Mouse (Mus musculus) intestine, embryonic 15.5 days (tissue): ENCODE results near the gene Usp15. TPM values are rescaled to one million over a fixed set of nuclear protein-coding genes. Genes with fewer than 3 reads are reported as not detected.

Source experiments
- ATAC-seq: fragments of 200-750 bp; cut with Nextera tagmentation; 2 replicates; pipeline ENCODE4 v1.8.0; 2017; ENCODE audit warnings: moderate TSS enrichment, moderate library complexity
- H3K27ac ChIP-seq: fragments of 300-500 bp; sonication (generic); 2 replicates; pipeline ENCODE4 v1.5.1; 2015; ENCODE audit warnings: mild to moderate bottlenecking, inconsistent platforms
- H3K27me3 ChIP-seq: fragments of 300-500 bp; sonication (generic); replicated peaks from 2 replicates; pipeline ENCODE4 v1.6.1; 2015; ENCODE audit warnings: inconsistent platforms
- H3K36me3 ChIP-seq: fragments of 300-500 bp; sonication (generic); 2 replicates; pipeline ENCODE4 v1.6.1; 2015; ENCODE audit warnings: inconsistent platforms
- H3K4me1 ChIP-seq: fragments of 300-500 bp; sonication (generic); replicated peaks from 2 replicates; pipeline ENCODE4 v1.6.1; 2015; ENCODE audit warnings: inconsistent platforms
- H3K4me2 ChIP-seq: fragments of 300-500 bp; sonication (generic); replicated peaks from 2 replicates; pipeline ENCODE4 v1.6.1; 2015; ENCODE audit warnings: mild to moderate bottlenecking, inconsistent platforms
- H3K4me3 ChIP-seq: fragments of 300-500 bp; sonication (generic); replicated peaks from 2 replicates; pipeline ENCODE4 v1.5.1; 2015; ENCODE audit warnings: inconsistent platforms
- H3K9ac ChIP-seq: fragments of 300-500 bp; sonication (generic); 2 replicates; pipeline ENCODE4 v1.6.1; 2015; ENCODE audit warnings: inconsistent platforms
- H3K9me3 ChIP-seq: fragments of 300-500 bp; sonication (generic); 2 replicates; pipeline ENCODE4 v1.6.1; 2016; ENCODE audit warnings: inconsistent platforms
- WGBS: fragments of 180-500 bp; shearing (Covaris S2); methylation state at CpG from one replicate; pipeline ENCODE4 v1.1.7; 2015; 5-methylcytosine and 5-hydroxymethylcytosine counted together
- polyA plus RNA-seq: library from polyadenylated mRNA; unstranded; fragments of >200 nt; fragmentation: Nextera tagmentation; extraction: Ambion mirVana; gene quantifications from 2 replicates; pipeline ENCODE4 v1.2.1, GENCODE M21; 2015

Usp15 gene
- polyA plus RNA-seq, 1 experiment from 2014 or later, result 76.3 TPM

DNA sequence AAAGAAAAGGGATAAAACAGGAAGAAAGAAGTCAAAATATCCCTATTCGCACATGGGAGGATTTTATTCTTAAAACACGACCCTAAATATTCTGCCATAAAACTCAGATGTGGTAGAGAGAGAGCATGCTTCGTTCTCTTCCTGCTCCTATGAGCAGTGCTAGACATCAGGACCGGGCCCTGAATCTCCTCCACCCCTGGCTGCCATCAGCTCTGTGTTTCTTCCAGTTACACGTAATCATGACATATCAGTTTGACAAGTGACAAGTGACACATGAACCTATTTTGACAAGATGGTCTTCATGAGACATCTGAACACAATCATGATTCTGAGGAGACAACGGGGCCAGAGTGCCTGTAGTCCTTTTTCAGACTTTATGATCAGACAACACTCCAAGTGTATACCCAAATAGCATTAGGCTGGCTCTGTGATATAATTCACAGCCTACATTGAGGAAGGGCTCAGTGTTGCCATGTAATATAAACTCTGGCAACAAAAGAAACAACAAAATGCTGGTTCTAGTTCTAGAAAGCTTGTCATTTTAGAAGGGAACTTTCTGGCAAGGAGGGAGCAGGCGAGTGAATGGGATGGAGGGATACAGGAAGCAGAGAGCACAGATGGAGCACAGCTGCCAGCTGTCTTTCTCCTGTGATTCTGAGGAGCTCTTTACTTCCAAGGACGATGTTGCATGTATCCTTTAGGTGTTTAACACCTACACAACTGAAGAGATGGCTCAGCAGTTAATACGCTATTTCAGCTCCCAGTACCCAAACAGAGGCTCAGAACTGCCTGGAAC, 141.4 kb downstream of the Usp15 start:
- no peak for ATAC-seq
- no peak overlapping the region for H3K27ac ChIP-seq
- no peaks in the 10 kb centered on the region for H3K4me1 ChIP-seq
- no peak overlapping the region for H3K4me3 ChIP-seq
- no peak overlapping the region for H3K4me2 ChIP-seq
- H3K9ac ChIP-seq, result no peak overlapping the region
- H3K27me3 ChIP-seq, result no peaks in the 10 kb centered on the region
- 80% methylated on average over 9 of the region's 9 CpGs for WGBS
- no peaks in the 10 kb centered on the region for H3K36me3 ChIP-seq
- H3K9me3 ChIP-seq, result no peaks in the 10 kb centered on the region

Other genes starting within 250 kb of the Usp15 start
- 18.7 and 22.9 TPM in 2 replicates for gene Mon2, start 120.5 kb downstream of the Usp15 start, polyA plus RNA-seq
- 2.3 and 2.8 TPM in 2 replicates for gene Fam19a2, start 67.0 kb upstream of the Usp15 start, polyA plus RNA-seq